Mouse (Mus musculus): ENCODE results near the gene Ccdc141.

- TF ChIP-seq ZC3H11A (IDR thresholded peaks at IDR 0.05; ENCODE audit: borderline replicate concordance, low read depth, low read length) (no peak), CHD2 (IDR thresholded peaks at IDR 0.05; ENCODE audit: low read depth, low read length) (no peak), HCFC1 (IDR thresholded peaks at IDR 0.05; ENCODE audit: borderline replicate concordance, insufficient read depth, low read length) (no peak)
Measured at GRCm38 (mm10) chr2:77201900-77202299, 31.5 kb upstream of the Ccdc141 start.

All from ES-E14 (cell line).